Mouse (Mus musculus) lung, embryonic 16.5 days (tissue): Measurements from ENCODE around the gene Col23a1. TPM values are rescaled to one million over a fixed set of nuclear protein-coding genes. Genes with fewer than 3 reads are reported as not detected.

Experiments used
- ATAC-seq: fragments of 200-750 bp; cut with Nextera tagmentation; 2 replicates; pipeline ENCODE4 v1.8.0; 2017; ENCODE audit warnings: low read depth, mild to moderate bottlenecking, moderate library complexity
- H3K27ac ChIP-seq: fragments of 300-500 bp; sonication (generic); 2 replicates; pipeline ENCODE4 v1.5.1; 2014; ENCODE audit warnings: mild to moderate bottlenecking, control low read depth, low read length
- H3K27me3 ChIP-seq: fragments of 300-500 bp; sonication (generic); 2 replicates; pipeline ENCODE4 v1.6.1; 2014; ENCODE audit warnings: low read depth, low read length, mixed read lengths; ENCODE audit not compliant: control insufficient read depth, insufficient read depth
- H3K36me3 ChIP-seq: fragments of 300-500 bp; sonication (generic); 2 replicates; pipeline ENCODE4 v1.6.1; 2014; ENCODE audit warnings: low read length; ENCODE audit not compliant: control insufficient read depth, insufficient read depth
- H3K4me1 ChIP-seq: fragments of 300-500 bp; sonication (generic); replicated peaks from 2 replicates; pipeline ENCODE4 v1.6.1; 2014; ENCODE audit warnings: low read length, mixed read lengths; ENCODE audit not compliant: control insufficient read depth, insufficient read depth
- H3K4me2 ChIP-seq: fragments of 300-500 bp; sonication (generic); 2 replicates; pipeline ENCODE4 v1.6.1; 2014; ENCODE audit warnings: low read depth, low read length, control low read depth
- H3K4me3 ChIP-seq: fragments of 300-500 bp; sonication (generic); 2 replicates; pipeline ENCODE4 v1.5.1; 2014; ENCODE audit warnings: mild to moderate bottlenecking, low read length, control low read depth
- H3K9ac ChIP-seq: fragments of 300-500 bp; sonication (generic); 2 replicates; pipeline ENCODE4 v1.6.1; 2014; ENCODE audit warnings: low read length, control low read depth
- H3K9me3 ChIP-seq: fragments of 300-500 bp; sonication (generic); 2 replicates; pipeline ENCODE4 v1.6.1; 2016; ENCODE audit warnings: low read length; ENCODE audit not compliant: control insufficient read depth
- WGBS: fragments of 180-500 bp; shearing (Covaris S2); extraction: QIAGEN DNeasy Blood & Tissue Kit; methylation state at CpG from one replicate; pipeline ENCODE4 v1.1.7; 2014; 5-methylcytosine and 5-hydroxymethylcytosine counted together
- polyA plus RNA-seq: library from polyadenylated mRNA; unstranded; fragments of >200 nt; fragmentation: Nextera tagmentation; extraction: Ambion mirVana; gene quantifications from 2 replicates; pipeline ENCODE4 v1.2.1, GENCODE M21; 2015

Col23a1 gene
- polyA plus RNA-seq, 1 experiment from 2014 or later, result 9.7 TPM

DNA sequence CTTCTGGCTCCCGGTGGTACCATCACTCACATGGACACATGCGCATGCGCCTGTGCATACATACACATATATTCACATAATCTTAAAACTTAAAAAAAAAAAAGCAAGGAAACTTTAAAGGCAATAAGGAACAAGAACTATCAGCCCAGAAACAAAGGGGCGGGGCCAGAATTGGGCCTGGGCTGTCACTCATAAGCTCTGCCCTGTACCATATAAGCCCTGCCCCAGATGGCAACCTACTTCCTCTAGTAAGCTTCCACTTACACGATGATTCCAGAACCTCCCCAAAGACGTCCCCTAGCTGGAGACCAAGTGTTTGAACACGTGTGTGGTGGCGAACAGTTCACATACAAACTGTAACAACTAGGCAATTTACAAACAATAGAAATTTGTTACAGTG, 117.6 kb downstream of the Col23a1 start:
- no peaks in the 10 kb centered on the region for H3K4me1 ChIP-seq
- no peak overlapping the region for H3K9ac ChIP-seq
- no peak for ATAC-seq
- no peaks in the 10 kb centered on the region for H3K9me3 ChIP-seq
- no peak overlapping the region for H3K4me2 ChIP-seq
- no peak overlapping the region for H3K4me3 ChIP-seq
- H3K27me3 ChIP-seq, result no peaks in the 10 kb centered on the region
- no peaks in the 10 kb centered on the region for H3K36me3 ChIP-seq
- no peak overlapping the region for H3K27ac ChIP-seq
- WGBS, result 84% methylated on average over 8 of the region's 8 CpGs

DNA sequence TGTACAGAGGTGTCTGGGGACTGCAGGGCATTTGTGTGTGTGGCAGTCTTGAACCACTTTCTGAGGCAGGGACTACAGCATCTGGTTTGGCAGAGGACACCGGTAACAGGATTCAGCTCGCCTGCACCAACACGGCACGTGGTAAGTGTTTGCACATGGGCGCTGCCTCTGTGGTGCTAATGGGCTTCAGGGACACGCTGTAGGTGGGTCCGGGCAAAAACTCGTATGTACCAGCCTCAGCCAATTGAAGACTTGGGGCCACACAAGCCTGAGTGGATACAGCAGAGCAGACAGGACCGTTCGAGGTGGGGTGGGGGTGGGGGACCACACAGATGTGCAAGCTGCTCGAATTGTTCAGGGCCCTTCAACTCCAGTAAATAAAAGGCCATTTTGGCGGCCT, 121.1 kb downstream of the Col23a1 start:
- Histone ChIP-seq H3K4me3 (no peak overlapping the region), H3K36me3 (no peaks in the 10 kb centered on the region), H3K9me3 (no peaks in the 10 kb centered on the region), H3K9ac (no peak overlapping the region), H3K4me1 (no peaks in the 10 kb centered on the region), H3K4me2 (no peak overlapping the region), H3K27me3 (no peaks in the 10 kb centered on the region), H3K27ac (no peak overlapping the region)
- WGBS, result 56% methylated on average over 12 of the region's 12 CpGs
- ATAC-seq, result no peak

DNA sequence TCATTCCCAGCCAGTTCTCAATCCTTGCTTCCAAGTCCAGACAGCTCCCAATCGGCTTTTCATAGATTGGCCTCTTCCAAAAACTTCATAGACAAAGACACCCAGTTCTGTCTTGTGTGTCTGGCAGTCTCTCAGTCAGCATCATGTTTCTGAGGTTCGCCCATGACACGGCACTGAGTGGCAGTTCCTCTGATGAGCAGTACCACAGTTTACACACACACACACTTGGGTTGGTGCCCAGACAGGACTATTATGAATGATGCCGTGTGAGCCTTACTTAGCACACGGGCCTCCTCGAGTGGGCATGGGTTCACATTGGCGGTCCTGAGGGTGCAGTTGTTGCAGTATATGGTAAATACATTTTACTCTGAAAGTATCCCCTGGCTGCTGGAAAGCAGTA, 124.8 kb downstream of the Col23a1 start:
- Histone ChIP-seq H3K4me1 (0 out of 2 replicates have a peak, but pooled peaks cover 3% of the 10 kb centered on the region), H3K27ac (no peak overlapping the region), H3K9me3 (no peaks in the 10 kb centered on the region), H3K27me3 (no peaks in the 10 kb centered on the region), H3K4me2 (no peak overlapping the region), H3K4me3 (no peak overlapping the region), H3K9ac (no peak overlapping the region), H3K36me3 (no peaks in the 10 kb centered on the region)
- WGBS, result 55% methylated on average over 7 of the region's 7 CpGs
- ATAC-seq, result 0 out of 2 replicates have a peak, but pooled peaks have one; percentile 11

DNA sequence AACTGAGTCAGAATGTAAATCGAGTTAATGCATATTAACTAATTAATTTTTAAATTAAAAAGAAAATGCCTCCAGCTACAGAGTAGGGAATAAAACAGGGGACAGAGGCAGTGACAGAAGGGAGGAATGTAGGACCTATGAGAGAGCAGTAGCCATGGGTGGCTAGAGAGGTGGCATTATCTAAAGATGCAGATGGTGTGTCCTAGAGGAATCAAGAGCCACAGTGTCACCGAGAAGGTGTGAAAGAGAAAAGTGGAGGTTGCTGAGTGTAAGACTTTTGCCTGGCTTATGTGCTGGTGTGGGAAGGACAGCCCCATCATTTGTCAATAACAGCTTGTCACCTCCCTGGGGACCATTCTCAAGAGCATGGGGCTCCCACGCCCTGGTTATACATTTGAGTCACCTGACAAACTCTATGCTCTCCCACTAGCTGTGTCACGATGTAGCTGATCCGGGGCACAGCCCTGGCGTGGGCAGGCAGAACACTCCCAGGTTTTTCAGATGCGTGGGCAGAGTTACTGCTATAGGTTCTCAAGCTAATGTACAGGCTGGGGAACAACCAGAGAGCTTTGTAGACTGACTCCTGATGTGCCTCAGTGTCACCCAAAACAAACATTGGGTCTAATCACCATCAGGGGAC, 125.4 kb downstream of the Col23a1 start:
- no peak overlapping the region for H3K4me3 ChIP-seq
- 0 out of 2 replicates have a peak, but pooled peaks cover 3% of the 10 kb centered on the region for H3K4me1 ChIP-seq
- no peaks in the 10 kb centered on the region for H3K27me3 ChIP-seq
- no peak overlapping the region for H3K27ac ChIP-seq
- no peak overlapping the region for H3K4me2 ChIP-seq
- no peaks in the 10 kb centered on the region for H3K36me3 ChIP-seq
- WGBS, result 50% methylated on average over 7 of the region's 7 CpGs
- H3K9ac ChIP-seq, result no peak overlapping the region
- no peaks in the 10 kb centered on the region for H3K9me3 ChIP-seq
- no peak for ATAC-seq

DNA sequence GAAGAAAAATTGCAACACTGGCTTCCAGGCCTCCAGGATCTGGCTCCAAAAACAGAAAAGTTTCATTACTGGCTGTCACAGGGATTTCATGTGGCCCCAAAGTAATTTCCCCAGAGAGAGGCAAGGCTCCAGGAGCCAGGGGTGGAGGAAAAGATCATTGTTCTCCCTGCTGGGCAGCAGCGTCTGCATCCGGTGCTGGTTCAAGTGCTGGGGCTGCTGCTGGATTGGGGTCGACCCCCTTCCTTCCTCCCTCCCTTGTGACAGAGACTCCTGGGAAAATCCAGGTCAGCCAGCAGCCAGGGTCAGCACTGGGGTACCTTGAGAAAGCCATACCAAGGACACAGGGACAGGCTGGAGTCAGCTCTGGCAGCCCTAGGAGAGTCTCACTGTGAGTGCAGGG, 129.1 kb downstream of the Col23a1 start:
- Histone ChIP-seq H3K4me3 (no peak overlapping the region), H3K4me2 (no peak overlapping the region), H3K4me1 (0 out of 2 replicates have a peak, but pooled peaks cover 3% of the 10 kb centered on the region), H3K9me3 (no peaks in the 10 kb centered on the region), H3K27ac (no peak overlapping the region), H3K9ac (no peak overlapping the region), H3K36me3 (no peaks in the 10 kb centered on the region), H3K27me3 (no peaks in the 10 kb centered on the region)
- peak; percentile 26; the same call in 1 of the 2 replicates for ATAC-seq
- 20% methylated on average over 3 of the region's 3 CpGs for WGBS

DNA sequence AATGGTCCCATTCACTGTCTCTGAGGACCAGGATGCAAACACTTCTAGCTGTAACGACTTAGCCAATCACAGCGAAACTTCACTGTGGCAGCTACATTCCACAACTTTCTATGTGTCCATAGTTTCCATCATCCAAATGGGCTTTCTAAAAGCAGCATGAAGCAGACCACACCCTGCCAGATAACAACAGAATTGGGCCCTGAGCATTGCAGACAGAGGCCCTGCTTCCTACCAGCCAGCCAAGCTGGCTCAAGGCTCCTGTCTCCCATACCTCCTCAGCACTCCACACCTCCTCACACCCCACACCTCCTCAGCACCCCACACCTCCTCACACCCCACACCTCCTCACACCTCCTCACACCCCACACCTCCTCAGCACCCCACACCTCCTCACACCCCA, 132.2 kb downstream of the Col23a1 start:
- H3K4me3 ChIP-seq, result no peak overlapping the region
- no peak overlapping the region for H3K27ac ChIP-seq
- no peak for ATAC-seq
- H3K36me3 ChIP-seq, result no peaks in the 10 kb centered on the region
- WGBS, result 57% methylated on average over 2 of the region's 2 CpGs
- no peaks in the 10 kb centered on the region for H3K27me3 ChIP-seq
- no peak overlapping the region for H3K4me2 ChIP-seq
- no peaks in the 10 kb centered on the region for H3K9me3 ChIP-seq
- no peak overlapping the region for H3K9ac ChIP-seq
- H3K4me1 ChIP-seq, result 0 out of 2 replicates have a peak, but pooled peaks cover 8% of the 10 kb centered on the region

DNA sequence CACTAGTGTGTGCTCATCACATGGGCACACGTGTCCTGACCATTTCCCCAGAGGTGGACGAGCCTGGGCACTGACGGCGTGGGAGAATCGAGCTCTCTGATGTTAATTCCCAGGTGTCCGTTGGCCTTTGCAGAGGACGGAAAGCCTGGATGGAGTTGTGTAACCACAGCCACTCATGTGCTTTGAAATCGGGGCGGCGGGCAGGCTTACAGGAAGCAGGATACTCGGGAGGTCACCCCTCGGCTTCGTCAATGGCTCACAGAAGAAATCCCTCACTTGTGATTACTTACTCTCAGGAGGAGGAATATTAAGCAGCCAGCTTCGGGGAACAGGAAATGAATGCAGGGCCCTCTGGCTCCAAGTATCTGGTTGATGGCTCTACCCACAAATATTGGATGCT, 133.0 kb downstream of the Col23a1 start:
- H3K27me3 ChIP-seq, result no peaks in the 10 kb centered on the region
- ATAC-seq, result no peak
- H3K4me2 ChIP-seq, result no peak overlapping the region
- 60% methylated on average over 14 of the region's 14 CpGs for WGBS
- H3K4me1 ChIP-seq, result 0 out of 2 replicates have a peak, but pooled peaks cover 8% of the 10 kb centered on the region
- no peaks in the 10 kb centered on the region for H3K36me3 ChIP-seq
- H3K27ac ChIP-seq, result no peak overlapping the region
- H3K9me3 ChIP-seq, result no peaks in the 10 kb centered on the region
- H3K4me3 ChIP-seq, result no peak overlapping the region
- no peak overlapping the region for H3K9ac ChIP-seq

DNA sequence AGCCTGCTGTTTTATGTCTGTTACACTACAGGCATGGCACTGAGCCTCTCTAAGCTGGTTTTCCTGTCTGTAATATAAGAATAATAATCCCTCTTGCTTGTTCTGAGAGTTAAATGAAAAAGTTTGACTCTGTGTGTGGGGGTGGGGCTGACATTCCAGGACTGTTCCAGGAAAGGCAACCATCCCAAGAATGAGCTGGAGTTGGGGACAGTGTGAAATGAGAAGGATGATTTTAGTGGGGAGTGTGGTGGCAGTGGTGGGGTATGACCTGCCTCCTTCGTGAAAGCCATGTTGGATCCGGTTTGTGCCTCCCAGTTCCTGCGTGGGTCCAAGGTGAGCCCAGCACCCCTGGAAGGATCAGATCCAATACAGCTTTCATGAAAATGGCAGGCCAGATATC, 136.4 kb downstream of the Col23a1 start:
- no peaks in the 10 kb centered on the region for H3K36me3 ChIP-seq
- no peak overlapping the region for H3K27ac ChIP-seq
- H3K9ac ChIP-seq, result no peak overlapping the region
- no peak for ATAC-seq
- 79% methylated on average over 3 of the region's 3 CpGs for WGBS
- H3K9me3 ChIP-seq, result no peaks in the 10 kb centered on the region
- H3K4me2 ChIP-seq, result no peak overlapping the region
- no peaks in the 10 kb centered on the region for H3K27me3 ChIP-seq
- H3K4me1 ChIP-seq, result peaks cover 5% of the 10 kb centered on the region
- no peak overlapping the region for H3K4me3 ChIP-seq

DNA sequence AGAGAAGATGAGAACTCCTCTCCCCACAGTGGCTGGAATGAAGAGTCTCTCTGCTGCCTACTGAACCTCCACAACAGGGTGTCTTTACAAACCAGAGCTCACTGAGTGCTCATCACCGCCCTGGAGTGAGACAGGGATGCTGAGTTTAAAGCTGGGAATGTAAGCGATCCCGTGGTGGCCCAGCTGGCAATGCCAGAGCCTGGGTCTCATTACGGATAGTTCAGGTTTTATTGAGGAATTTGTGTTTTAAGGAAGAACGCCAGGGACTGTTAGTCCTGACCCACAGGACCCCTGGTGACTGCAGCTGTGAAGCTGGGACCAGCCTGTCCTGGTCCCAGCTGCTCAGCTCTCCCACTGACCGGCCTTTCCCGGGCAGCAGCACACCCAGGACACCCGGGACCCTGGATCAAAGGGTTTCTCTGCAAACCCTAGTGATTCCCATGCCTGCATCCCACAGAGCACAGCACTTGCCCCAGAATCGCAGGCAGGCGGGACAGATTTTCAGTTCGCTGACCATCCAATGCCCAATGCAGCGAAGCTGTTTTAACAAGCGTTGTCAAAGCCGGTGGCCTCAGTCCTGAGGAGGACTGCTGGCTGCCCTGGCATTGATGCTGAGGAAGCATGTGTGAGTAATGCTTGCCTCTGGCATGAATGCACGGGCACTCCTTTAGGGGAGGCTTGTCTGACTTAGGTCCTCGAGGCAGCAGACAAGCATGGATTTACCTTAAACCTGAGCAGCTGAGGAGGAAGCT, 139.9 kb downstream of the Col23a1 start:
- H3K9ac ChIP-seq, result no peak overlapping the region
- no peak for ATAC-seq
- WGBS, result 58% methylated on average over 16 of the region's 16 CpGs
- no peak overlapping the region for H3K4me2 ChIP-seq
- no peaks in the 10 kb centered on the region for H3K27me3 ChIP-seq
- no peaks in the 10 kb centered on the region for H3K36me3 ChIP-seq
- H3K9me3 ChIP-seq, result no peaks in the 10 kb centered on the region
- peaks cover 23% of the 10 kb centered on the region for H3K4me1 ChIP-seq
- H3K4me3 ChIP-seq, result no peak overlapping the region
- no peak overlapping the region for H3K27ac ChIP-seq
